Mouse (Mus musculus) cerebellum, adult 18-20 months (tissue): Measurements from ENCODE around the gene Grid2.
"Not testable (repeated sequence)": the region's sequence is repeated elsewhere in the genome, so short reads cannot be mapped to it uniquely, and the experiment has no call there.

ENCODE experiments used
- DNase-seq, 2 experiments: peaks; one replicate each; pipeline ENCODE4 v3.0.0; 2021

Gene Grid2

GRCm38 (mm10) chr6:63255826-63256555, at the start of gene Grid2:
Grid2 (plus strand) TSS chr6:63255876.
- DNase-seq: peak; percentile 75 to 84

GRCm38 (mm10) chr6:63250738-63251137, 4.9 kb upstream of the Grid2 start:
- DNase-seq: no peak

- DNase-seq: peak; percentile 69 to 77
Measured at GRCm38 (mm10) chr6:63256556-63257405, 1.1 kb downstream of the Grid2 start.

DNA sequence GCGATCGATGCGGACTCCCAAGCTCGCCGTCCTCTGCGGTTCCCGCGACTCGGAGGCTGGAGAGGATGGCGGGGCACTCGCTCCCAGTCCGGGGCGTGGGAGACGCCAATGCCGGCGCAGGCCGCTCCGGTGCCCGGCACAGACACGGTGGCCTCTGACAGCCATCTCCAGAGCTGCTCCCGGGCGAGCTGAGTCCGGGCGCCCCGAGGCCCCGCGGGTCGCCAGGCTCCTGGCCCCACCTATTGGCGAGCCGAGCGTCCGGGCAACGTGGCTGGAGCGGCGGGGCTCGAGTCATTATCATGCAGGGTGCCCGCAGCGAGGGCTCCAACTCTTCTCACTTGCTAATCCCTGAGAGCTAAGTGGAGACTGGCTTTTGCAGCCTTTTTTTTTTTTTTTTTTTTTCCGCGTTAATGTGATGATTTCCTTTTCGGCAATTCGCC, 1.8 kb downstream of the Grid2 start:
- DNase-seq: peak; percentile 73 to 84

GRCm38 (mm10) chr6:63257876-63258275, 2.2 kb downstream of the Grid2 start:
- peak; percentile 50 to 67 for DNase-seq

DNA sequence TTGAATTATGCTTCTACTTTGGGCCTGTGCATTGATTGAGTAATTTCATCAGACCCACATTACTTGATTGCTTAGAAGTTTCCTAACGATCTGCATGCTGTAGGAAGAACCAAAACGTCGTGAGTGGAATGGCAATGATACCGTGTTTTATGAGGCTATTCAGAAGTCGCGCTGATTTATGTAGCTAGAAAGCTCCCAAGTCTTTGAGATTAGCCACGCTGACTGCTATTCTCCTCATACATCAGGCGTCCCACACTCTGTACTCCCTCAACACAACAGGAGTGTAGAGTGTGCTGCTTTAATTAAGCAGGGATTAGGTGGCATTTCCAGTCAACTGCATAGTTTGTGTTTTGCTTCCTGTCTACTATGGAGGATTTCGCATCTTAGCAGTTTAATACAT, 4.1 kb downstream of the Grid2 start:
- DNase-seq: peak; percentile 10 to 30

- DNase-seq: peak; percentile 14 to 25
Measured at GRCm38 (mm10) chr6:63284419-63284818, 28.7 kb downstream of the Grid2 start.

- DNase-seq: no peak
Measured at GRCm38 (mm10) chr6:63342438-63343004, 86.8 kb downstream of the Grid2 start.

DNA sequence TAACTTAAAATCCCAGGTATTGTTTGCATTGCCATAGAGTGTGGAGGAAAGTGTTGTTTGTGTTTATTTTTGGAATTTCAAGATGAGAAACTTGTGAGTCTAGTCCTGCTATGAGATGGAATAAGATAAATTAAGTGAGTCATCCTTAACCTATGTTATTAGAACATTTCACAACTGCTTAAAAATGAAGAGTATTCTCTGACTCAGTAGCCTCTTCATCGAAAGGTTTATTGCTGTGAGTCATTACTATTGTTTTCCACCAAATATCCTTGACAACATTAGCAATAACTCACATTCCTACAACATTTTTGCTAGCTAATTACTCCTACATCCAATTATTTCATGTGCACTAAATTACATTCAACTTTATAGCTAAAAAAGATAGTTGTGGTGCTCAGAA, 91.3 kb downstream of the Grid2 start:
- DNase-seq: no peak

- DNase-seq: peak; percentile 39 to 41
Measured at GRCm38 (mm10) chr6:63381061-63381611, 125.5 kb downstream of the Grid2 start.

- no peak for DNase-seq
Measured at GRCm38 (mm10) chr6:63401698-63402097, 146.0 kb downstream of the Grid2 start.

DNA sequence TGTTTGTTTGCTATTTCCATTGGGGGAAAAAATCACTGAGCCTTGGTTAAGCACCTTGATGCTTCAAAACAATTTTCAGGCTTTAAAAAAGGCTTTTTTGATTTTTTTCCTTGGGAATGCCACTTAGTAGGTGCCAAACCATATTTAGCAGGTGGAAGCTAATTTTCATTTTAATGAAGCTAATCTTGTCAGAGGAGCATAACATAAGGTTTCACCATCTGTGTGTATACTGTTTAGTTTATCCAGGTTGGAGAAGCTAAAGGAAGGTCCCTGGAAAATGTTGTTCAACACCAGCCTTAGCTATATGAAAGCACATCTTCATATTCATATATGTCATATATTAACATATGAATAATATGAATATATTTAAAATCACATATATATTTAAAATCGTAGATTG, 161.9 kb downstream of the Grid2 start:
- no peak for DNase-seq

DNA sequence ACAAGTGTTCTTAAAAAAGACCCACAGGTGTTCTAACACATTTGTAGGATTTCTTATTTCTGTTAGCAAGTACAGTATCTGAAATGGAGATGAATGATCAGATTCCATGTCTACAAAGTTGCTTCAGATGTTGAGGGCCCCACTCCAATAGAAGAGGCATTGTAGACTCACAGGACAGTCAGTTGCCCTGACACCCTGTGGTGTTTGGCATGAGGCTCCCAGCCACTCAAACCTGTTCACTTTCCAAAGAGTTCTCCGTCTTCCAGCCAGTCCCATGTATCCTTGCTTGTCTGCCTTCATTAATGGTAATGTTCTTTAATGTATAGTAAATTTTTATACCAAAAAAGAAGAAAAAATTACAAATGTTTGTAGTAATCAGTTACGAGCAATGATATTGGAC, 177.1 kb downstream of the Grid2 start:
- peak in 1 of 2 experiments; percentile 16 for DNase-seq

DNA sequence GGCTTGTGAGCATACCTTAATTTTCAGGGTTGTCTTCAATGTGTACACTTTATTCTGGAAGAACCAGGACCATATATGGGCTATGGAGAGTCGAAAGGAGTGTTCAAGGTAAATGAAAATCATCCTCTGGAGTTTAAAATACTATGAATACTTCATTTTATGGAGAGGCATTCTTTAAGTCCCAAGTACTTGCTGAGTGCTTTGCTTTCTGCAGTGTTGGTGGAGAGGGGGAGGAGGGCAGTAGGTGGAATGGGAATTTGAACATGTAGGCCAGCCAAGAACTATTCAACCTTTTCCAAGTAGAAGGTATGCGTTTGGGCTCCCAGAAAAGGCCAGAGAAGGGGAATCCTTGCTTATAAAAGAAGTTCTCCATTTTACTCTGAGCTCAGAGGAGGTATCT, 192.5 kb downstream of the Grid2 start:
- no peak for DNase-seq

- DNase-seq: no peak
Measured at GRCm38 (mm10) chr6:63482141-63482540, 226.5 kb downstream of the Grid2 start.

DNA sequence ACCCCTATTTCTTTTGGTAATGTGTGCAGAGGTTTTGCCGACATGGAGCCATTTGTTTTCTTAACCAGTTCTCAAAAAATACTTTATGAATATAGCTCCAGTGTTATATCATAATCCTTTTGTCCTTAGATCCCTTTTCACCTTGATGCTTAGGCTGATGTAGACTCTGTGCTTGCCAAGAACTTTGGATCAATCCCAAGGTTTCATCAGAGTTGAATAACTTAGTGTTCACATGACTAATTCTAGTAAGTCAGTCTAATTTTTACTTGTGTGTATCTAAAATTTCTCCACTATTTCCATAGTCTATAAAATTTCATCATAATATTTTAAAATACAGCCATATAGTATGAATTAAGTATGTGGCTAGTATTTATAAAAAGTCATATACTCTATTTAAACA, 259.3 kb downstream of the Grid2 start:
- no peak for DNase-seq

- DNase-seq: no peak
Measured at GRCm38 (mm10) chr6:63515957-63516356, 260.3 kb downstream of the Grid2 start.

GRCm38 (mm10) chr6:63531751-63532150, 276.1 kb downstream of the Grid2 start:
- DNase-seq: peak; percentile 59 to 74

DNA sequence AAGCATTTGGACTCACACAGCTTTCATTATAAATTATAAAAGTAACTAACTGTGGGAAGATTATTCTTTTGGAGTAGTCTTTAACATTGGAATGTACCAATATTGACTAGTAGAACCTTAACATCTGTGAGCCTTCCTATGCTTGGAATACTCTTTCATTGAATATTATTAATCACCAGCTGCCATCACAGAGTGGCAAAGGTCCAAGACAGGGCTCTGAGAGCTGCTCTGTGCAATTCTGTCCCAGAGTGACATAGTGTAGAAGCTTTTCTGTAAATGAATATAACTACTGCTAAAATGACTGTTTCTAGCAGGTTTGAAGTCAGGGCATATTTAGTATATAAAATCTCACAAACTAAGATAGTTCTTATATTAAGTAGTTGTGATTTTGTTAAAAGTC, 277.2 kb downstream of the Grid2 start:
- DNase-seq: no peak

- no peak for DNase-seq
Measured at GRCm38 (mm10) chr6:63547741-63548140, 292.1 kb downstream of the Grid2 start.

DNA sequence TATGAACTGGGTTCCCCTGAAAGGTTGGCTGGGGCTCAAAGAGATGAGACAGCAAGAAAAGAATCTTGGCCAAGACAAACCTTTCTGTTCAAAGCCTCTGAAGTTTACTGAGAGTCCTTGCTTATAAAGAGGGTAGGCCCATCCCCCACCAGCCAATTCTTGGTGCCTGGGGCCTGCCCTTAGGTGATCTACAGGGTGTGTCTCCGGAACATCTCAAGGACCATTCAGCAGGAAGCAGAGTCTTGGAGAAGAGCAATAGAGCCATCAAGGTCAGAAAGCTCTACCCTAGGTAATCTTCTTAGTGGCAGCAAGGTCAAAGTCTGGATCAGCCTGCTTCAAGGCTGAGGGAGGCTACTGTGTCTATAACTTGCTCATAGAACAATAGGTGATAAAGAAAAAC, 313.1 kb downstream of the Grid2 start:
- not testable (repeated sequence) for DNase-seq

DNA sequence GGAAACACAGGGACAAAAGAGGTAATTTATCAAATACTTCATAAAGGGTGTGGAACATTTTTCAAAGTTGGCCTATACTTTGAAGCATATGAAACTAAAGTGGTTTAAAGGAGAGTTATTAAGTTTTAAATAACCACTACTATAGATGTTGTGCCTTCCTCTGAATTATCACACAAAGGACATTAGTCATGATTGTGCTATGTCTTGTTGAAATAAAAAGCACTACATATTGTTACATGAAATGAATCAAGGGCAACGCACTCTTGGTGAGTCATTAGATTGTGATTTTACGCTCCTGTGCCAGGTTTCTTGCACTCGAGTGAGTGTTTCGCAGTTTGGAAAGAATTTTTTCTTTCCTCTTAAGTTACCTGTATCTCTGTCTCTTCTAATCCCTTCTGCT, 335.0 kb downstream of the Grid2 start:
- no peak for DNase-seq

DNA sequence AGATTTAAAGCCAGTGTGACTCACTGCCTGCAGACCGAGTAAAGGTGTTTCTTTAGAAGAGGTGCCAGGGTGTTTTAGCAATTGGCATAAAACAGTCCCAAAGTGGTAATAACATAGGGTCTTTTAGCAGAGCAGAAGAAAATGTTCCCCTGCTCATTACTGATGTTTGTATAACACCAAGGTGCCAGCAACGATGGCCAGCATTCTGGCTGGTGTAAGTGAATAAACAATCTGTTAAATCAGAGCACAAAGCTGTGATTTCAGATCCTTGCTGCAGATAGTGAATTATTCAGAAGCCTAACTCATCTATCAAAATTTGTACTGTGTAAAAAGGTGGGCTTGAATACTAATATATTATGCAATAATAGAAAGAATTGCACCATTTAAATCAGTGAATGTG, 353.9 kb downstream of the Grid2 start:
- no peak for DNase-seq
